Mouse (Mus musculus) lung, postnatal 4 days (tissue): ENCODE measurements around the gene Krtap5-1.
"Not testable (repeated sequence)": the region's sequence is repeated elsewhere in the genome, so short reads cannot be mapped to it uniquely, and the experiment has no call there.

Source experiments
- DNase-seq, 2 experiments: peaks; one replicate each; pipeline ENCODE4 v3.0.0; 2021

Krtap5-1 gene

DNA sequence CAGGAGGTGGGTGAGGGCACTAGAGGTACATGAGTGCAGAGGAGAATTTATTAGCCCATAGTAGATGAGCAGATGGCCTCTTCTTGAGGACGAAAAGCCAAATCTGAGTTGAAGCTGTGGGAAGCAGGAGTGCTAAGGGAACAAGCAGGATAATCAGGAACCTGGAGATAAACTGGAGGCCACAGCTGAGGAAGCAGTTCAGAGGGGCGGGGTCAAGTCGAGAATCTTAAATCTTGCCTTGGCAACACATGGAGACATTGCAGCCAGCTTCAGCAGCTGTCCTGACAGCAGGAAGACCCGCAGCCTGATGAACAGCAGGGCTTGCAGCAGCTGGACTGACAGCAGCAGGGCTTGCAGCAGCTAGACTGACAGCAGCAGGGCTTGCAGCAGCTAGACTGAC lies 810 bp downstream of the Krtap5-1 start:
- peak in 1 of 2 experiments; percentile 29 for DNase-seq

DNA sequence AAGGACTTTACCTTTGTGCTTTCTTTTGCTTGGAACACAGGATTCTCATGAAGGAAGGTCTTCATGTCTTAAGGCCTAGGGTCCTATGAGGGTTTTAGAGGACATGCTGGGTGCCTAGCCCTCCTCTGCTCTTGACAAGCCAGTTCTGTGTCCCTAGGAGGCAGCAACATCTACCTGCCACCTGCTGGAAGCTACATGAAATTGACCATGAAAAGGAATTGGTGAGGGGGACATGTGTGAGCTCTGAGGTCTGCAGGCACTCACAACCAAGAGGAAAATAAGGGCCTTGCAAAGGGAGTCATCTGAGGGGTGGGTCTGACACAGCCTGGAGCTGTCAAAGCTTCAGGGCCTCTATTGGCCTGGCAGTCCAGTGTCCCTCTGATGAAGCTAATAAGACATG lies 1.5 kb downstream of the Krtap5-1 start:
- no peak for DNase-seq

DNA sequence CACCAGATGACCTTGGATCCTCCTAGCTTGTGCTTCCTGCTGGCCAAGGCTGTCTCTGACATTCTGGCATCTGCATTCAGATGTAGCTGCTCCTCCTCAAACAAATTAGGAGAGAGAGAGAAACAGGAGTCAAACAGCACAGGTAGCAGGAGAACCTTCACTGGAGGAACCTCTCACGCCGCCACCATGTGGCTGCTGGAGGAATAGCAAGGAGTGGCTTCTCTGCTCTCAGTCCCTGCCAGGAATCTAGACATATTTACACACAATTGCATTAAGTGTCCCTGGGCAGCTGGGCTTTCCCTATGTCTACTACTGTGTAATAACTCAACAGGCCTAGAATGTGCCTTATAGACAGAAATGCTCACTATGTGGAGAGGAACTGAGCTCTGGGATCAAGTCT lies 3.1 kb downstream of the Krtap5-1 start:
- peak; percentile 46 to 50 for DNase-seq

DNA sequence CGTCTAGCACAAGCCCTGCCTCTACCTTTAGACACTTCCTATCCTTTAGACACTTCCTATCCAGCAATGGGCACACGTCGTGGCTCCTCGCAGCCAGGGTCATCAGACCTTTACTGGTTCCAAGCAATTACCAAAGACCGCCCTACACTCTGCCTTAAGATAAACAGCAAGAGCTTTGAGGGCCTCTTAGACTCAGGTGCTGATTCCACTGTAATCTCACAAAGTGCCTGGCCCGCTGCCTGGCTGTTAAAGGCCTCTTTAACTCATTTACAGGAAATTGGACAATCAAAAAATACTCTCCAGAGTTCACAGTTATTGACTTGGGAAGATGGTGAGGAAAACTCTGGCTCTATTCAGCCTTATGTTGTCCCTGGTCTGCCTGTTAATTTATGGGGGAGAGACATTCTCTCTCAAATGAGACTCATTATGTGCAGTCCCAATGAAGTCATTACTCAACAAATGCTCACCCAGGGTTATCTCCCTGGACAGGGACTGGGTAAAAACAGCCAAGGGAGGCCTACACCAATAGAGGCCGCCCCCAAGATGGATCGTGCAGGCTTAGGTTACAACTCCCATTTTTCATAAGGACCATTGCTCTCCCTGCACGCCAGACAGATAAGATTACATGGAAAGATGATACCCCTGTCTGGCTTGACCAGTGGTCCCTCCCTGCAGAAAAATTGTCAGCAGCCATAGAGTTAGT lies 10.9 kb downstream of the Krtap5-1 start:
- peak; percentile 46 to 73 for DNase-seq

DNA sequence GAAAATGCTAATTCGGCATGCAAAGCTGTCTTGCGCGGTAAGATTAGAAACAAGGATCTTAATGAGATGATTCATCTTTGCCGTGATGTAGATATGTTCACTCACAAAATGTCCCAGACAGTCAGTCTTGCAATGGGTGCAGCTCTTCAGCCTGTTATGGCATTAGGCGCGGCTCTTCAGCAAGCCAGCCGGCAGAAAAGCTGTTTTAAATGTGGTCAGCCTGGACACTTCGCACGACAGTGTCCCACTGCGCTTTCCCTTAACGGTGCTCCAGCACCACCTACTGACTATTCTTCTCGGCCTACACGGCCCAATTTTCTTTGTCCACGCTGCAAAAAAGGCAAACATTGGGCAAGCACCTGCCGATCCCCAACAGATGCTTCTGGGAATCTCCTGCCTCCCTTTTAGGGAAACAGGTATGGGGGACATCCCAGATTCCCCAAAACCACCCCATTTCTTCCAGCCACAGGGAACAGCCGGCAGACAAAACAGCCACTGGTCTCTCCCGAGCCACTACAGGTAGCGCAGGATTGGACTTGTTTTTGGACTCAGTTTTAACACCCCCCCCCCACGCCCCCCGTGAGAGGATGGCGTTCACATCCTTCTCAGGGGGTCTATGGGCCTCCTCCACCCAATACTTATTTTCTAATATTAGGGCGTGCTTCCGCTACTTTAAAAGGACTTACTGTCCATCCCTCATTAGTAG lies 11.6 kb downstream of the Krtap5-1 start:
- peak; percentile 44 to 51 for DNase-seq

DNA sequence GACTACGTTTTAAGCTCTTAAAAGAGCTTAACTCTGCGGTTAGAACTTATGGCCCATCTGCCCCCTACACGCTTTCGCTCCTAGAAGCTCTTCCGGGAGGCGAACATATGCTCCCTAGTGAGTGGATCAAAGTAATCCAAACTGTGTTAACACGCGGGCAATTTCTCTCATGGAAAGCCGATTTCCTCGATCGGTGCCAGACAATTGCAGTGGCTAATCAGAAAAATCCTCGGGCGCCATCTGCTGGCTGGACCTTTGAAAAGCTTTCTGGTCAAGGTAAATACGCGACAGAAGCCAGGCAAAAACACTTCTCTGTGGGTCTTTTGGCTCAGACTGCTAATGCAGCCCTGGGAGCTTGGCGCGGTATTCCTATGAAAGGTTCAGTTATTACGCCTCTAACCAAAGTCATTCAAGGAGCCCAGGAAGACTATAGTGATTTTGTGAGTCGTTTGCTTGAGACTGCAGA lies 12.3 kb downstream of the Krtap5-1 start:
- DNase-seq = peak; percentile 89 to 93

DNA sequence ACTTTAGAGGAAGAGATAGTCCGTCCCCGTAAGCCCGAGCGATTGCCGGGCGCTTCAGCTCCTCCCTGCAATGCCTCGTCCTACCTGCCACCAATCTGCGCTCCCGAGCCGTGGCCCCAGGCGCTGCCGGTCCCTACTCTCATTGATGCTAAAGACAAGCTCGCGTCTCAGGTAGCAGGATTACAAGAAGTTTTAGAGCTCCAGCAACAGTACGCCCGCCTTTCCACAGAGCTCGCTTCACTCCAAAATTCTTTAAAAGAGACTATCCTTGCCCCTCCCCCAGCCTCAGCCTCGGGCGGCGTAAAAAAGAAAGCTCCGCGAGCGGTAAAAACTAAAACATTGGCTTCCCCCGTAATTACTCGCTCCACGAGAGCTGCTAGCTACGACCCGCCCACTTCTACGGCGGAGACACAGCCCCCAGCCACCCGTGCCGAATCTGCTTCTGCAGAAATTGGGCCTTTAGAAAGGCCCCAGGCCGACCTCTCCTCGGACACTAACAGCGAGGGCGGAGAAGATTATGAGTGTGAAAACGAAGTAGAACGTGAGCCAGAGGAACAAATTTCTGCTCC lies 12.8 kb downstream of the Krtap5-1 start:
- DNase-seq = peak; percentile 75 to 76

DNA sequence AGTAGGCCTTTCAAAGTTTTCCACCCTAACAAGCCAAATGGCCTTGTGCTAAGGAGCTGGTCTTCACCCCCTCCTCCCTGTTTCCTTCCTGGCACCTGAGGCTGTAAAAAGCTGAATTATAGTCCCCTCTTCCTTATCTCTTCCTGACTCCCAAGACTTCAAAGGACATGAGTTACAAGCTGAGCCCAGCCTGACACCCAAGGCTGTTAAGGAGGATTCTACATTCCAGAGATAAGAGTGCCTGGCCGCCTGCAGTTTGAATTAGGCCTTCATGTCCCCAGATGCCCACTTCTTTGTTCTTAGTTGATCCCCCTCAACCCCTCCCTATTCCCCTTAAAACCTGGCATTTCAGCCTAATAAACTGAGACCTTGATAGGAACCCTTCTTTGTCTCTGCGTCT lies 14.1 kb downstream of the Krtap5-1 start:
- not testable (repeated sequence) for DNase-seq

DNA sequence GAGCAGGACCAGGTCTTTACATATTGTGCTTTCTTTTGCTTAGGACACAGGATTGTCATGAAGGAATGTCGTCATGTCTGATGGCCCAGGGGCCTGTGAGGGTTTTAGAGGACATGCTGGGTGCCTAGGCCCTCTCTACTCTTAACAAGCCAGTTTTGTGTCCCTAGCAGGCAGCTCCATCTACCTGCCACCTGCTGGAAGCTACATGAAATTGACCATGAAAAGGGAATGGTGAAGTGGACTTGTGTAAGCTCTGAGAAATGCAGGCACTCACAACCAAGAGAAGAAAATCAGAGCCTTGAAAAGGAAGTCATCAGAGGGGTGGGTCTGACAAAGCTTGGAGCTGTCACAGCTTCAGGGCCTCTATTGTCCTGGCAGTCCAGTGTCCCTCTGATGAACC lies 17.6 kb downstream of the Krtap5-1 start:
- not testable (repeated sequence) for DNase-seq

DNA sequence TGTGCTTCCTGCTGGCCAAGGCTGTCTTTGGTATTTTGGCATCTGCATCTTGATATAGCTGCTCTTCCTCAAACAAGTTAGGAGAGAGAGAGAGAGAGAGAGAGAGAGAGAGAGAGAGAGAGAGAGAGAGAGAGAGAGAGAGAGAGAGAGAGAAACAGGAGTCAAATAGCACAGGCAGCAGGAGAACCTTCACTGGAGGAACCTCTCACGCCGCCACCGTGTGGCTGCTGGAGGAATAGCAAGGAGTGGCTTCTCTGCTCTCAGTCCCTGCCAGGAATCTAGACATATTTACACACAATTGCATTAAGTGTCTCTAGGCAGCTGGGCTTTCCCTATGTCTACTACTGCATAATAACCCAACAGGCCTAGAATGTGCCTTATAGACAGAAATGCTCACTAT lies 18.7 kb downstream of the Krtap5-1 start:
- DNase-seq = peak; percentile 76 to 77

DNA sequence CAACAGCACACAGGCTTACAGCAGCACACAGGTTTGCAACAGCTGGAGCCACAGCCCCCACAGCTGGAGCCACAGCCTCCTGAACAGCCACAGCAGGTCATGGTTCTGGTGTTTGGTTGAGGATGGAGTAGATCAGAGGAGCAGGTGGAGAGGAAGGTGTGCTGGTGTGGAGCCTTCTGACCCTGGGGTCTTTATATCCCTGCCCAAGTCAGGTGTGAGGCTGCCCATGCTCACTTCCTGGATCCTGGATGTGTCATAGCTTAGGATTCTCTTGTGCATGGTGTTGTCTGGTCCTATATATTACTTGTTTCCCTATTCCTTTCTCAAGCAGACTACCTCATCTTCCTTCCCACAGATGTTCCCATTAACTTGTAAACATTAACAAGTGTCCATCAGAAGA lies 22.7 kb downstream of the Krtap5-1 start, which contains the start of gene Gm4559:
Gene Gm4559, minus strand, starts transcription at position 101 of the 400 bp plus-strand sequence.
- DNase-seq = not testable (repeated sequence)

DNA sequence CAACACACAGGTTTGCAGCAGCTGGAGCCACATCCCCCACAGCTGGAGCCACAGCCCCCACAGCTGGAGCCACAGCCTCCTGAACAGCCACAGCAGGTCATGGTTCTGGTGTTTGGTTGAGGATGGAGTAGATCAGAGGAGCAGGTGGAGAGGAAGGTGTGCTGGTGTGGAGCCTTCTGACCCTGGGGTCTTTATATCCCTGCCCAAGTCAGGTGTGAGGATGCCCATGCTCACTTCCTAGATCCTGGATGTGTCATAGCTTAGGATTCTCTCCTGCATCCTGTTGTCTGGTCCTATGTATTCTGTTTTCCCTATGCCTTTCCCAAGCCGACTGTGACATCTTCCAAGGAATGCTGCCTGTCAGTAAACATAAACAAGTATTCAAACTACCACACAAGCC lies 38.7 kb downstream of the Krtap5-1 start, which contains the start of gene Gm2431:
Gene Gm2431, minus strand, starts transcription at position 101 of the 400 bp plus-strand sequence.
- not testable (repeated sequence) for DNase-seq

DNA sequence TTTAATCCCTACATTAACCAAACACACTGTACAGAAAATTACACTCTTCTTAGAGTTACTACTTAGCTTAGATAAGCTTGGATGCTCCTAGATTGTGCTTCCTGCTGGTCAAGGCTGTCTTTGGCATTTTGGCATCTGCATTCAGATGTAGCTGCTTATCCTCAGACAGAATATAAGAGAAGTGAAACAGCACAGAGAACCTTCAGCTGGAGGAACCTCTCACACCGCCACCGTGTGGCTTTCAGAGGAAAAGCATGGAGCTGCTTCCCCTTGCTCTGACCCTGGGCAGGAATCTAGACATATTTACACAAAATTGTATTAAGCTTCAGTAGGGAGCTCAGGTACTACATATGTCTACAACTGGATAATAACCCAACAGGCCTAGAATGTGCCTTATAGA lies 41.4 kb downstream of the Krtap5-1 start:
- peak; percentile 29 to 38 for DNase-seq

DNA sequence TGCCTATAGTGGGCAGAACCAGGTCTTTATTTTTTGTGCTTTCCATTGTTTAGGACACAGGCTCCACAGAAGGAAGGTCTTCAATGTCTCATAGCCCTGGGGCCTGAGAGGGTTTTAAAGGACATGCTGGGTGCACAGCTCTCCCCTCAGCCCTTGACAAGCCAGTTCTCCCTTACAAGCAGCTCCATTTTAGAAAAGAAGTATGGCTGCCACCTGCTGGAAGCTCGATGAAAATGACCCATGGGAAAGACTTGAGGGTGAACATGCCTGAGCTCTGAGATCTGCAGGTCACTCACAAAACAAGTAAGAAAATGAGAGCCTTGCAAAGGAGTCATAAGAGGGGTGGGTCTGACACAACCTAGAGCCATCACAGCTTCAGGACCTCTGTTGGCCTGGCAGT lies 47.1 kb downstream of the Krtap5-1 start:
- peak in 1 of 2 experiments; percentile 43 for DNase-seq
